Mouse (Mus musculus) induced T-regulatory cell, adult 2 months (primary cell): ENCODE measurements around the gene Clec16a.

Experiments
- DNase-seq: peaks from one replicate; pipeline ENCODE4 v3.0.0-alpha.2; 2012; ENCODE audit warnings: low read depth

The Clec16a gene

GRCm38 (mm10) chr16:10768821-10769220, 223.7 kb downstream of the Clec16a start:
- peak; percentile 63 for DNase-seq

GRCm38 (mm10) chr16:10769661-10770060, 224.5 kb downstream of the Clec16a start:
- peak; percentile 84 for DNase-seq

GRCm38 (mm10) chr16:10770531-10771325, 225.6 kb downstream of the Clec16a start:
- DNase-seq: peak; percentile 65

- peak; percentile 94 for DNase-seq
Observed at GRCm38 (mm10) chr16:10771769-10772510, 226.8 kb downstream of the Clec16a start.

- DNase-seq: peak; percentile 55
Observed at GRCm38 (mm10) chr16:10773543-10773942, 228.4 kb downstream of the Clec16a start.

- peak; percentile 79 for DNase-seq
Observed at GRCm38 (mm10) chr16:10774726-10775125, 229.6 kb downstream of the Clec16a start.

GRCm38 (mm10) chr16:10776322-10776721, 231.2 kb downstream of the Clec16a start:
- DNase-seq: peak; percentile 27

GRCm38 (mm10) chr16:10777579-10778160, 232.5 kb downstream of the Clec16a start:
- peak; percentile 41 for DNase-seq

- peak; percentile 58 for DNase-seq
Observed at GRCm38 (mm10) chr16:10780631-10781120, 235.5 kb downstream of the Clec16a start.

GRCm38 (mm10) chr16:10781862-10782371, 236.8 kb downstream of the Clec16a start:
- DNase-seq: peak; percentile 85

GRCm38 (mm10) chr16:10782377-10783151, 237.4 kb downstream of the Clec16a start:
- no peak for DNase-seq

GRCm38 (mm10) chr16:10783152-10783434, 238.0 kb downstream of the Clec16a start:
- peak; percentile 75 for DNase-seq

GRCm38 (mm10) chr16:10783451-10783850, 238.3 kb downstream of the Clec16a start:
- no peak for DNase-seq

- DNase-seq: peak; percentile 73
Observed at GRCm38 (mm10) chr16:10783883-10784792, 239.0 kb downstream of the Clec16a start.

- peak; percentile 97 for DNase-seq
Observed at GRCm38 (mm10) chr16:10784793-10785370, 239.7 kb downstream of the Clec16a start.

GRCm38 (mm10) chr16:10785371-10786231, 240.5 kb downstream of the Clec16a start, which contains the start of gene Socs1:
TSS of gene Socs1 (minus strand) at chr16:10785536.
- DNase-seq: peak; percentile 98

GRCm38 (mm10) chr16:10786288-10786687, 241.1 kb downstream of the Clec16a start:
- DNase-seq: peak; percentile 97

- peak; percentile 70 for DNase-seq
Observed at GRCm38 (mm10) chr16:10786782-10787547, 241.8 kb downstream of the Clec16a start.
